Mouse (Mus musculus) urinary bladder, postnatal 10 days (tissue): Measurements from ENCODE around the gene Kremen1.
A peak's percentile ranks its signal among the peaks of the same experiment; 100 is the strongest.

Source experiments
- DNase-seq: peaks from one replicate; pipeline ENCODE4 v3.0.0; 2022; ENCODE audit warnings: low spot score

The Kremen1 gene

DNA sequence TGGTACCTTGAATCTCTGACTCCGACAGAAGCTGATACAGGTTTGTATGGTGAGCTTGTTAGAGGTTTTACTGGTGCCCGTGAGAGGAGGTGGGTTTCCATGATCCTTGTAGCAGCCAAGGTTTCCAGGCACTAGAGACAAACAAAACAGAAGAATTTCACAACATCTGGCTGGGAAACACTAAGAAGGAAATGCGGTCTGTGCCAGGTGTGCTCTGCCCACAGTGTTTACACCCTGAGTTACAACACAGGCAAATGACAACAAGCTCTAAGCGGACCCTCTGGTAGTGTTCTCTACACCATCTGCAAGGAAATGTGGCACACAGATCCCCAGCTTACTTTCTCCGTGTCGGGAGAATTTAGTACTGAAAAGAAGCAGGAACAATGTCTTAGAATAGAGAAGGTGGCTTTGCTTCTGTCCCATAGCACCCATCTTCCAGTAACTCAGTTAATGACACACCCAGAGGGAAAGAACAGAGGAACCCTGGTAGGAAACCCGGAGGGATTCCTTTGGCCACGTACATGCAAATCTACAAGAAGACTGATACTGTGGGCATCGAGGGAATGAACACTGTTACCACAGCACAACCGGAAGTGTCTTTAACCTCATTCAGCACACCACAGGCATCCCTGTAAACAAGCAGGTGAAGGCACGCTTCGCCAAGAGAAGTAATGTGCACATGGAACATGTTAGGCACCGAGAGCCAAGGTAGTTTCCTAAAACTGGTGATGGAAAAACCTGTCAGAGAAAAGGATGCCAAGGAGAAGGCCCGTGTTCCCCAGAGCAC, 45.8 kb downstream of the Kremen1 start:
- DNase-seq, result no peak

DNA sequence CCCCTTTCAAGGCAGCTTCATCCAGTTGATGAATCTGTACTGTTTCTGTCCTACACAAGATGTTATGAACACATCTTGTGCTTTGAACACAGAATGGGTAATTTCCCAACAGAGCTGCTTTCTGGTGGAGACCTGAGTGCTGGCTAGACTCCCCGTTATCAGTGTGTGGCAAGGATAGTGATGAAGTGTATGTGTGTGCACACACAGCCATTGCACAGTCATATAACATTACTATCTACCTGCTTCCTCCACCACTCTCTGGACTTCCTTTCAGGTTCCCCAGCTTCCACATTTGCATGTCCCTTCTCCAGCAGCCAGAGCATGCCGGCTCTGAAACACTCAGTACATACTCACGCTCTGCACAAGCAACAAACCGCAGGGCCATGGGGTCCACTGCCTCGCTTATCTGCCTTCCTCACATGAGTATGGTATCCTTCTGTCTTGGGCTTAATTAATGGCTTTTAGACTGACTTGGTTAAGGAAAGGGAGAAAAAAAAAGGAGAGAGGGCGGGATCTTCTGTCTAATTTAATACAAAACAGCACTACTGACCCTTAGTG, 46.8 kb downstream of the Kremen1 start:
- no peak for DNase-seq

DNA sequence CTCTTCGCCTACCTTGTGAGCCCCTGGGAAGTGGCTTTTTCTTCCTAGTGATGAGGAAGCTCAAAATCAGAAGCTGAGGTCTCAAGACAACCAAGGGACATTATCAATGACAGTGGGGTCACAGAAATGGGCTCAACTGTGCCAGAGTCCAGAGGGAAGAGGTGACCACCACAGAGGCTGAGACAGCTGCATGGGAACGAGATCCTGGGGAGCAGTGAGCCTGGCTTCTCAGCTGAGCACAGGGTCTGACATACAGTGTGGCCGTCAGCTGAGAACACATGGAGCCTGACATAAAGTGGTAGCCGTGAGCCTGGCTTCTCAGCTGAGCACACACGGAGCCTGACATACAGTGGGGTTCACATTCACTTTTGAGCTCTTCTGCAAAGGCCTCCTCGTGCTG, 58.3 kb downstream of the Kremen1 start:
- no peak for DNase-seq

DNA sequence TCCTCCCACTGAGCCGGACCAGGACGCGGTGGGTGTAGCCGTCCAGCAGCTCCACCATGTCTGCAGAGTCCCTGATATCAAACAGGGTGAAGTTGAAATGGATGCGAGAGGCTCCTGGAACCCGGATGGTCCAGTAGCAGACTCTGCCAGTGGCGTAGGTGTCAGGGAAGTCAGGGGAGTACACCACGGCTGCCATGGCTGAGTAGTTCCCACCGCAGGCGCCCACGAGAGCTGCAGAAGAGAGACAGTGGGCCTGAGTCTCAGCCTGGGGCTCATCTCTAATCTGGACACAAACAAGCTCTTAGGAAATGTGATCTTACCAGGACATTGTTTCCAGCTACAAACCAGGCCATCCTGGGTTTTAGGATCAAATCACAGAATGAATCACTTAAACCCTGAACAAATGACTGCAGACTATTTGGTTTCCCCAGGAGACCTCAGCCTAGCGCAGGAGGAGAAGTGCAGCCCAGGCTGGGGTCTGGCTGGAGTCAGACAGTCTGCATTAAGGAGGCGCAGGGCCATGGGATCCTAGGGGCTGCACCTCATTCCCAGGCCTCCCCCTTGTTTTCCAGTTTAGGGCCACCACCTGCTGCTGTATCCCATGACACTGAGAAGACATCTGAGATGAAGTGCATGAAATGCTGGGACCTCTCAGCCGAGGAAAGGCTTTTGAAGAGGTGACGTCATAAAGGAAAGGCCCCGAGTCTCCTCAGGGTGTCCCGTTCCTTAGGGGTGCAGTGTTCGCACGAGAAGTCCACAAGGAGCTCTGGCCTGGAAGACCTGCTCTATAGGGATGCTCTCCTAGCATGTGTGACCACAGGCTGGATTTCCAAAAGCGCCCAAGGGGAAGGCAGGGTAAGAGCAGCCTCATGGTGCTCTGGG, 59.3 kb downstream of the Kremen1 start:
- DNase-seq, result no peak

DNA sequence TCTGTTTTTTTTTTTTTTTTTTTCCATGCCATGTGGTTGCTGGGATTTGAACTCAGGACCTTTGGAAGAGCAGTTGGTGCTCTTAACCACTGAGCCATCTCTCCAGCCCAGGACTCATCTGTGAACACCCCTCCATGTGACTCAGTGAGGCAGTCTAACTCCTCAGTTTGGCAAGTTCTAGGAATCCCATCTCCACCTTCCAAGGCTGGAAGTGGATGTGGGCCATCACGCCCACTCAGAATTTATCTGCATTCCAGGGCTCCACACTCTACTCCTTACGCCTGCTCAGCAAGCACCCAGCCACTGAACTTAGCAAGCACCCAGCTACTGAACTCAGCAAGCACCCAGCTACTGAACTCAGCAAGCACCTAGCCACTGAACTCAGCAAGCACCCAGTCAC, 61.5 kb downstream of the Kremen1 start:
- no peak for DNase-seq

DNA sequence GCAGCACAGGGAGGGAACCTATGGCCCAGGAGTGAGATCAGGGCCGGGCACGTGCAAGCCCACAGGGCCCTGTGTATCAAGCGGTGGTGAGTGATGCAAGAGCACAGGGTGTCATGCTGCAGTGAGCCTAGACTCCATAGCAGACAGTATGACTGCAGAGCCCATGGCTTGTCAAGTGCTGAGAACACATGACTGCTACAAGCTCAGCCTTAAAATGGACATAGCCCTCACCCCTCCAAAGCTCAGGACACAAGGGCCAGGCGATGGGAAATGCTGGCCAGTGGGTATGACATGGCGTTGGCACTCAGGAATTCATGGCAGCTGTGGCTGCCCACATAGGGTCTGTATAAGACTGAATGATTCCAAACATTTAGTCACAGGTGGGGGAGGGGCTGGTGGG, 64.3 kb downstream of the Kremen1 start:
- DNase-seq, result no peak

DNA sequence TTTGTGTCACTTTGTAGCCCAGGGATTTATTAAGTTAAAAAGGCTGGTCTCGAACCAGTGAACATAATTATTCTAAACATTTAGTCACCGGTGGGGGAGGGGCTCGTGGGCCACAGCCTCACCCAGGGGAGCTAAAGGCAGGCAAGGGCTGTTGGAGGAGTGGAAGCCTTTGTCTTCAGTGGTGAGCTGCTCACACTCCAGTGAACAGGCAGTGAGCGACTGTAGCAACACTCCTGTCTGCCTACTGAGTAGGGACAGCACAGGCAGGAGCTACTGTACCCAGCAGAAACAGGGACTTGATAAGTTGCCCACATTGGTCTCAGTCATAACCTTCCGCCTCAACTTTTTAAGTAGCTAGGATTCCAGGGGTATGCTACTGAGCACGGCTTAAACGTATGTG, 64.8 kb downstream of the Kremen1 start:
- DNase-seq, result no peak

DNA sequence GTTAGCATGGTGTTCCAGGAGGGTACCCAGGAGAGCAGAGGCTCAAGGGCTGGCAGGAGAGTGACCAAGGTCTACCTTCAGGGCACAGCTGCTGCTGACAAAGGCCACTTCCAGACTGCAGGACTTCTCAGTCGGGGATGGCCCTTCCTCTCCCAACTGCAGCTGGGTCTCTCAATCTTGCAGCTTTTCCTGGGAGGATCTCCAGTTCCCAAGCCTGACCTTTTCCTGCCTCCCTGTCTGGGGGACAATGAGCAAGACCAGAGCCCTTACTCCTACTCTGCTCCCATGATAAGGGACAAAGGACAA, 67.8 kb downstream of the Kremen1 start:
- no peak for DNase-seq

DNA sequence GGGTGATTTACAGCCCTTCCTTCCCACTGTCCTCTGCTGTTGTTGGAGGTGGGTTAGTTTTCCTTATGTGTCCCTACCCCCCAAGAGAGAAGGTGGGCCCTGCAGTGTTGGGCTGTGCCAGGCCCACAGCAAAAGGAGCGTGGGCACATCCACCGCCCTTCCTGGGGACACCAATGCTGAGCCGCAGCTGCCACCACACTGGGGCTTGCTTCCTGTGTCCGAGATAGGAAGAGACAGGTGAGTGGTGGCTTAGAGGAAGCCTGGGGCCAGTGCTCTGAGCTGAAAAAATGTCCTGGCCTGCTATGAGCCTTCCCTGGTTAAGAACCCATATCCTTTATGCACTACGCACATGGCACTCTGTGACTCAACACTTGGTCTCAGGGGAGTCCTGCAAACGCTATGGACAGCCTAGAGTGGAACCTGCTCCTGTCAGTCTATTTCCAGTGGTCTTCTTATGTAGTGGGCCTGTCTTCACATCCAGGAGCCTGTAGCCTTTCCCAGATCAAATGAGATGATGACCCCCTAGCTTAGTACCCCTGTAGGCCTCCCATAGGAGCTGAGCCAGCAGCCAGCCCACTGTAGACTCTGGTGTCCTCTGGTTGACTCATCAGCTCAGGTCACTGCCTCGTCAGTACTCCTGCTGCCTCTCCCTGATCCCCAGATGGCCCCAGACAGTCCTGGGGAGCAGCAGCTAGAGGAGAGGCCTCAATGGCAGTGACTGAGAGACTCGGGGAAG, 68.3 kb downstream of the Kremen1 start:
- no peak for DNase-seq

DNA sequence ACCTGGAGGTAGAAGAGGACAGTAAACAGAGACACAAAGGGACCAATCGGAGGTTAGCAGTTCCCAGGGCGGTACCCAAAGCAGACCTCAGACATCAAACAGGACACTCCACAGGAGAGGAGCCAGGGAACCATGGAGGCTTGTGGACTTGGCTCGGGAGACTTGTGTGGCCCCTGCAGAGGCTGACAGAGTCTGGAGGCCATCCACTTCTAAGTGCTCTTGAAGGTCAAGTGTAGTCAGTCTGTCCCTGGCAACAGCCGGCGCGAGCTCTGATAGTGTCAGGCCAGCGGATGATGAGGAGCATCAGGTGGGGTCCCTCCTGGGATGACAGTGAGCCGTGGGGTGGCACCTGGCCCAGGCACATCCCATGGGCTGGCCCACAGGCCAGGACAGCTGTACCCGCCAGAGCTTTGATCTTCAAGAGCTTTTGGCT, 69.3 kb downstream of the Kremen1 start:
- no peak for DNase-seq

DNA sequence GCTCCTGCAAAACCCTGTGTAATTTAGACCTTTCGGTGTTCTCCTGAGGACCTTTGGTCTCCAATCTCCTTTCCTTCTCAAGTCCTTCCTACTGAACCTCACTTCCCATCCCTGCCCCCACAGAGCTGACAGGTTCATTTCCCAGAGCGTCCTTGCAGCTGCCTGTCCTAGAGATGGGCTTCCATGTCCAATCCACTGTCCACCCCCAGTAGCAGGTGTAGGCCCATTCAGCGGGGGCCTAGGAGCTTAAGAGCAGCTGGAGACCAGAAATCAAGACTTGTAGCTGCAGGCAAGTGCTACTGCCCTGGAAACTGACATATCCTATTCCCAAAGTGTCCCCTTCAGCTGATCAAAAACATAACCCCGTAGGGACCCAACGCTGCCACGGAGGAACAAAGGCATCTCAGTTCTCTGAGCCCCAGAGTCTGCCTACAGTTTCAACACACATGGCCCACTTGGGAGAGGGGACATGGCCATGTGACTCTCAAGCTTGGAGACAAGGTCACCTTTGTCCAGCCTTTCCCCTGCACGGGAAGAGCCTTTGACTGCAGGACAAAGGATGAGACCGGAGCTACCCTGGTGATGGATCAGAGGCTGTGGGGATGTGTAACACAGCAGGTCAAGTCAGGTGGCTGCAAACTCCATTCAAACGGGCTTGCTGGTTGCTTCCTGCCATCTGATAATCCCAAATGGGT, 72.0 kb downstream of the Kremen1 start:
- DNase-seq, result no peak

DNA sequence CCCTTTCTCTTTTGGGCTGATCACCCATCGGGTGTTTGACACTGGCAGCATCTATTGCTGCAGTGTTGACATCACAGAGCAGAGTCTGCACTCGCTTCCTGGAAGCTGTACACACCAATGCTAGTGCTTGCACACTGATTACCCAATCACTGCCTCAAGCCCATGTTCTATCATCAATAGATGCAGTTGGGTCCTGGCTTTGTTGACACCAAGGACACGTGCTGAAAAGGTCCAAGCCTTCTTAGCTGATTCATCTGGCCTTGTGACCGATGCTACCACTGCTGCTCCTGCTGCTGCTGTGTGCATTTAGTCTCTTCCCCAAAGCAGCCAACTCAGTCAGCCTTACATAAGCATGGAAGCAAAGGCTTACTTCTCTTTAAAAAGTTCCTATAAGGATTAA, 73.2 kb downstream of the Kremen1 start:
- DNase-seq, result no peak

DNA sequence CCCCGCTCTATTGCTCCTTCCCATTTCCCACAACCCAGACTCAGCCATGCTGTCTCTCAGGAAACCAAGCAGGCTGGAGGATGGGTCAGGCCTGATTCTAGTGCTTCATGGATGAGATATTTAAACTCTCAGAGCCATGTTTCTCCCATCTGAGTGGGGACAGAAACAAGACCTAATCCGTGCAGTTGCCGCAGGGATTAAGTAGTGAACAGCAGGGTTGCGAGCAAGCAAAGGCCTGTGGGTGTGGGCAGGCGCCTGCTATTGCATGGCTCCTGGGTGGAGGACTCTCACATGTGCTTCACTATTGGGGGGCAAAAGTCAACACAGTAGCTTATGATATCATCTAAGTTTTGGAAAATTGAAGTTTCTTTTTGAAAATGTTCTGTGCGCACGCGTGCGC, 76.5 kb downstream of the Kremen1 start:
- DNase-seq, result no peak

DNA sequence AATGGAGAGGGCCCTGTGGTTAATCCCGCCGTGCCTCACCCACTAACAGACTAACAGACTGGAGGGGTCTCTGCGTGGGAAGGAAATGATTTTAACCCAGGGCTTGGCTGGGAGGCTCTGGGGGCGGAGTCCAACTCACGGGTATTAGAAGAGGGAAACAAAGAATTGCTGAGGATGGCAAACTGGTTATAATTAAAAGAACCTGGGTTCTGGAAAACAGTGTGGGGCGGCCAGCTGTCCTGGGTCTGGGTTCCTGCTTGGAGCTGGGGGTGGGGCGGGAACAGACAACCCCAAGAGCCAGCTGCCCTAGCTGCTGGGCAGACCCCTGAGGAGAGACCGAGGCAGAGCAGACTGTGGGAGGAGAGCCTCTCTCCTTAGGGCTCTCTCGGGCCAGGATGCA, 77.1 kb downstream of the Kremen1 start:
- DNase-seq, result no peak

DNA sequence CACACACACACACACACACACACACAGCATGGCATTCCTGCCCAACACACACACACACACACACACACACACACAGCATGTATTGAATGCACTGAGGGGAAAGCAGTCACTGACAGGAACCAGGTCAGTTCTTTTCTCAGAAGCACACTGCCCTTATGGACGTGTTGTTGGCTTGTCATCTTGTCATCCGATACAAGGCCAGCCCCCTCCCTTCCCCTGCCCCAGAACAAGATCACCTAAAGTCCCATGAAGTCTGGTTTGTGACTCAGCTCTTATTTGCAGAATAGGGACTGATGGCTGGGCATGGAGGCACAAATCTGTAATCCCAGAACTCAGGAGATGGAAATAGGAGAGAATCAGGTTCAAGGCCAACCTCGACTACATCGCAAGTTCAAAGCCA, 78.5 kb downstream of the Kremen1 start:
- DNase-seq, result no peak

DNA sequence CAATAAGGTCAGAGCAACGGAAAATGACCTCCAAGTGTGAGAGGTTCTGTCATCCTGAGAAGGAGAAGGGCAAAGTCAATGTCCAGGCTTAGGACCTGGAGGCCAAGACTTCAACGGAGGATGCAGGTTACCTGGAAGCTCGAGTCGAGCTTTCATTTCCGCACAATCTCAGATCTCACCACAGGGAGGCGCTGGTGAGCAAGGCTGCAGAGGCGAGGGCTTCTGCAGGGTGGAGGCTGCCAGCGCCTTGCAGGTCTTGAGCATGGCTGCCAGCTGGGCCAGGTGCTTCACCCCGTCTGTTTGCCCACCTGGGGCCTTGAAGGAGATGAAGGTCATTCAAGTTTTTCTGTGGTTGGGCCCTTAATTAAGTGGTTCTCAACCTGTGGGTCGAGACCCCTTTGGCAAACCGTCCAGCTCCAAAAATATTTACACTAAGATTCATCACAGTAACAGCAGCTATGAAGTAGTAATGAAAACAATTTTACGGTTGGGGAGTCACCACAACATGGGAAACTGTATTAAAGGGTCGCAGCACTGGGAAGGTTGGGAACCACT, 79.4 kb downstream of the Kremen1 start:
- peak; percentile 61 for DNase-seq

DNA sequence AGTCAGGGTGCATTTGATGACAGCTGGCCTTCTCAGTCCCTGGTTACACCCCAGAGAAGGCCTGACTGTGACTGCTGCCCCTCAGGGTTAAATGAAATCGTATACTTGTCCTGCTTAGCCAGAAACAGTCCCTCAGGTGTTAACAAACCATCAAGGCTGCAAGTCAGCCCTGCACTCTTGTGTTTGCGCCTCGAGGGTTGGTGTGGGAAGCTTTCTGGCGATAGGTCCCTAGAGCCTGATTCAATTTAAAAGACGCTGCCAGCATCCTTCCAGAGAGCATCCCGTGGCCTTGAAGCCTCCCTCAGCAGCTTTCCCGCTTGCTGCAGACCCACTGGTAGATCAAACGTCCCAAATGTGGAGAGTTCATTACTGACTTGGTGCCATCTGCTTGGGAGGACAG, 82.0 kb downstream of the Kremen1 start:
- DNase-seq, result no peak

DNA sequence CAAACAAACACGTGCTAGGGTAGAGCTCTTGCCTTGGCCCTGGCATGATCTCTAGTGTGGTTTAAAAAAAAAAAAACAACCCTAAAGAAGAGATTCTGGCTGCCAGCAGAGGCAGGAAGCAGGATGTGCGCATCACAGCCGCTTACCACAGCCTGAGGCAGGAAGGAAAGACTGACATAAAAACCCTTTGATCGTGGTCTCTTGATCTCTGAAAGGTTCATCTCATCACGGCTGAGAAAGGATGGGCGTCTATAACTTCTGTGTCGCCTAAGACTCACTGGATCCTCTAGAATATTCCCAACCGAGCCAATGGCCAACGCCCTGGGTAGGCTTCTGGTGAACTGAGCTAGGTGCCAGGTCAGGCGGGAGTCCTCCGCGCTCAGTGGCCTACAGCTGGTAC, 84.2 kb downstream of the Kremen1 start:
- no peak for DNase-seq

DNA sequence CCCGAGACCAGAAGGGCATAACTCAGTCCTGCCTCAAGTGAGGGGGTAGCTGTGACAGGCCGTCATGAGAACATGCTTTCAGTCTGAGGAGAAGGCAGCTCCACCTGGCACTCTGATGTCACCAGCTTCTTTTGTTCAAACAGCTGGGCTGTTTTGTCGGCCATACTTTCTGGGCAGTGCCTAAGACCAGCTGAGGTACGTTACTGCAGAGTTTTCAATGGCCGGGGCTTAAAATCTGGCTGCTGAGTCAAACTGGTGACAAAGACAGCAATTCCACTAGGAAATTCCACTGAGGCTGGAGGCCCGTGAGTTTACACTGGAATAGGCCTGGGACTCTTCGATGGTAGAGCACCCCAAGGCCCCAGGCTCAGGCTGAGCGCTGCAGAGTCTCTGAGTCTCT, 84.7 kb downstream of the Kremen1 start:
- DNase-seq, result no peak

DNA sequence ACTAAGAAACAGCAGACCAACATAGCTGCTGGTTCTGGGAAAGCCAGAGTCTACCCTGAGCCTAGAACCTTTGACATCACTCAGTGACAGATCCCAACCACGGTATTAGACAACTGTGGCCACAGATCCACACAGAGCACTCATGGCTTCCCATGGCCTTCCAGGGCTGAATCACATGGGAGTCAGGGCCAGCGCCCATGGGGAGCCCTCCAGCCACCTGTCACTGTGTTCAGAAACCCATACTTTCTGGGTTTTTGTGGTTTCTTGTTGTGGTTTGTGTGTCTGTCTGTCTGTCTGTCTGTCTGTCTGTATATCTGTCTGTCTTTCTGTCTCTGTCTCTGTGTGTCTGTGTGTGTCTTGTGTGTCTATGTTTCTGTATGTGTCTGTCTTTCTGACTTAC, 85.5 kb downstream of the Kremen1 start:
- no peak for DNase-seq

DNA sequence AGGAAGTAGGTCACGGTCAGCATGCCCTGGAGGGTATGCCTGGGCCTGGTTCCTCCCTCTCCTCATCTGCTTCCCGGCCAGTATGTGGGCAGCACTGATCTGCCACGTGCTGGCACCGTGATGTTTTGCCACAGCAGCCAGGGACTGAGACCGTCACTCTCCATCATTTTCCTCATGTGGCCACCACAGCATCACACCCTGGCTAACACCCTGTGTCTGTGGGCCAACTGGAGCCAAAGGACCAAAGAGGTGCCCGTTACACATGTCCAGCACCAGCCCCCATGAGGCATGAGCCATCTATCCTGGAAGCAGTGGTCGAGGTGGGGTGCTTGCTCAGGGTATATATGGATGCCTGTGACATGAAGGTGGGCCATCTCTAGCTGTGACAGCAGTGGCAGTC, 86.2 kb downstream of the Kremen1 start:
- no peak for DNase-seq

DNA sequence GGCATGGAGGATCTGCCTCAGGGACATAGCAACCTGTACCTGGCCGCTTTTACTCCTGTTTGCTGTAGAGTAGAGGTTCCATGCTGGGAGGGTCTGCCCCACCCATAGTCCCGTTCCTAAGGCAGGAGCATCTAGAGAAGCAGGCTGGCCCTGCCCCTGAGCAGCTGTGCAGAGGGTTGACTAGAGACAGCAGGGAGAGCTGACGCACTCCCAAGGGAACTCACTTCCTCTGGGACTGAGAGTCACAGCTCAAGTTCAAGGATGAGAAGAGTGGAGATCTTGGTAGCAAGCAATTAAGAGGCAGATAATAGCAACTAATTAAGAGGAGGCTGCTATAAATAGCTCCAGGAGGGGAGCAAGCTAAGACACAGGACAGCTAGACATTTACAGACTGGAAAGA, 88.5 kb downstream of the Kremen1 start:
- no peak for DNase-seq
